Mouse (Mus musculus) CD4-positive, CD25-positive, alpha-beta regulatory T cell, adult 4 months (primary cell): ENCODE measurements around the gene 1500009C09Rik. TPM values are rescaled to one million over a fixed set of nuclear protein-coding genes. Genes with fewer than 3 reads are reported as not detected.
"Not testable (repeated sequence)": the region's sequence is repeated elsewhere in the genome, so short reads cannot be mapped to it uniquely, and the experiment has no call there.

ENCODE experiments used
- ATAC-seq: one replicate; pipeline ENCODE4 v1.8.0; 2017
- polyA plus RNA-seq, 2 experiments: library from polyadenylated mRNA; unstranded; fragments of 100-300 nt; shearing (Covaris generic); gene quantifications; one replicate each; pipeline ENCODE4 v1.2.1; 2017

Gene 1500009C09Rik
- polyA plus RNA-seq, 2 experiments from 2014 or later = not detected

- ATAC-seq = no peak
Measured at GRCm38 (mm10) chr15:82220003-82220675, 32.1 kb upstream of the 1500009C09Rik start.

GRCm38 (mm10) chr15:82221104-82221860 is 30.9 kb upstream of the 1500009C09Rik start:
- ATAC-seq = no peak

- ATAC-seq = no peak
Measured at GRCm38 (mm10) chr15:82223251-82223650, 28.9 kb upstream of the 1500009C09Rik start.

GRCm38 (mm10) chr15:82223657-82224601 is 28.3 kb upstream of the 1500009C09Rik start, which contains the start of gene Tnfrsf13c:
TSS of gene Tnfrsf13c (minus strand) at chr15:82224369.
- peak; percentile 75 for ATAC-seq

- no peak for ATAC-seq
Measured at GRCm38 (mm10) chr15:82224602-82225215, 27.5 kb upstream of the 1500009C09Rik start.

- ATAC-seq = no peak
Measured at GRCm38 (mm10) chr15:82225769-82226168, 26.4 kb upstream of the 1500009C09Rik start.

GRCm38 (mm10) chr15:82229542-82230045 is 22.6 kb upstream of the 1500009C09Rik start:
- no peak for ATAC-seq

GRCm38 (mm10) chr15:82230098-82230611 is 22.0 kb upstream of the 1500009C09Rik start:
- no peak for ATAC-seq

- no peak for ATAC-seq
Measured at GRCm38 (mm10) chr15:82231100-82231499, 21.1 kb upstream of the 1500009C09Rik start.

- ATAC-seq = no peak
Measured at GRCm38 (mm10) chr15:82231591-82232378, 20.4 kb upstream of the 1500009C09Rik start.

- ATAC-seq = no peak
Measured at GRCm38 (mm10) chr15:82232651-82233050, 19.5 kb upstream of the 1500009C09Rik start.

- ATAC-seq = no peak
Measured at GRCm38 (mm10) chr15:82235661-82236060, 16.5 kb upstream of the 1500009C09Rik start.

- ATAC-seq = peak; percentile 87
Measured at GRCm38 (mm10) chr15:82236565-82236964, 15.6 kb upstream of the 1500009C09Rik start.

- ATAC-seq = no peak
Measured at GRCm38 (mm10) chr15:82243311-82243710, 8.9 kb upstream of the 1500009C09Rik start.

- peak; percentile 3 for ATAC-seq
Measured at GRCm38 (mm10) chr15:82243742-82244114, 8.5 kb upstream of the 1500009C09Rik start.

- ATAC-seq = peak; percentile 99
Measured at GRCm38 (mm10) chr15:82244115-82244804, 7.9 kb upstream of the 1500009C09Rik start, which contains the start of gene Cenpm. TSS of gene Cenpm (minus strand) at chr15:82244748.

- not testable (repeated sequence) for ATAC-seq
Measured at GRCm38 (mm10) chr15:82244805-82245161, 7.4 kb upstream of the 1500009C09Rik start.

GRCm38 (mm10) chr15:82247131-82247776 is 4.9 kb upstream of the 1500009C09Rik start:
- ATAC-seq = no peak

- ATAC-seq = no peak
Measured at GRCm38 (mm10) chr15:82251579-82251978, 618 bp upstream of the 1500009C09Rik start.

GRCm38 (mm10) chr15:82255248-82255647 is 3.1 kb downstream of the 1500009C09Rik start:
- ATAC-seq = no peak
